Mouse (Mus musculus) midbrain, embryonic 13.5 days (tissue): ENCODE measurements around the gene Ifna13. TPM values are rescaled to one million over a fixed set of nuclear protein-coding genes. Genes with fewer than 3 reads are reported as not detected.
A peak's percentile ranks its signal among the peaks of the same experiment; 100 is the strongest.

Source experiments
- ATAC-seq: fragments of 200-750 bp; cut with Nextera tagmentation; 2 replicates; pipeline ENCODE4 v1.8.0; 2017; ENCODE audit warnings: mild to moderate bottlenecking, moderate TSS enrichment, moderate library complexity
- H3K27ac ChIP-seq: fragments of 300-500 bp; sonication (generic); 2 replicates; pipeline ENCODE4 v1.5.1; 2015; ENCODE audit warnings: inconsistent platforms, mild to moderate bottlenecking, moderate library complexity
- H3K27me3 ChIP-seq: fragments of 300-500 bp; sonication (generic); 2 replicates; pipeline ENCODE4 v1.6.1; 2015; ENCODE audit warnings: mild to moderate bottlenecking, inconsistent platforms
- H3K36me3 ChIP-seq: fragments of 300-500 bp; sonication (generic); 2 replicates; pipeline ENCODE4 v1.6.1; 2015; ENCODE audit warnings: mild to moderate bottlenecking, inconsistent platforms
- H3K4me1 ChIP-seq: fragments of 300-500 bp; sonication (generic); replicated peaks from 2 replicates; pipeline ENCODE4 v1.6.1; 2015; ENCODE audit warnings: inconsistent platforms
- H3K4me2 ChIP-seq: fragments of 300-500 bp; sonication (generic); replicated peaks from 2 replicates; pipeline ENCODE4 v1.6.1; 2015; ENCODE audit warnings: moderate library complexity, mild to moderate bottlenecking, inconsistent platforms
- H3K4me3 ChIP-seq: fragments of 300-500 bp; sonication (generic); replicated peaks from 2 replicates; pipeline ENCODE4 v1.5.1; 2015; ENCODE audit warnings: mild to moderate bottlenecking, inconsistent platforms
- H3K9ac ChIP-seq: fragments of 300-500 bp; sonication (generic); replicated peaks from 2 replicates; pipeline ENCODE4 v1.6.1; 2015; ENCODE audit warnings: mild to moderate bottlenecking, inconsistent platforms
- H3K9me3 ChIP-seq: fragments of 300-500 bp; sonication (generic); 2 replicates; pipeline ENCODE4 v1.6.1; 2016; ENCODE audit warnings: mild to moderate bottlenecking, inconsistent platforms
- WGBS: fragments of 180-500 bp; shearing (Covaris S2); methylation state at CpG from one replicate; pipeline ENCODE4 v1.1.7; 2015; 5-methylcytosine and 5-hydroxymethylcytosine counted together
- polyA plus RNA-seq: library from polyadenylated mRNA; unstranded; fragments of >200 nt; fragmentation: Nextera tagmentation; extraction: Ambion mirVana; gene quantifications from 2 replicates; pipeline ENCODE4 v1.2.1, GENCODE M21; 2015

The Ifna13 gene
- polyA plus RNA-seq, 1 experiment from 2014 or later, result not detected

DNA sequence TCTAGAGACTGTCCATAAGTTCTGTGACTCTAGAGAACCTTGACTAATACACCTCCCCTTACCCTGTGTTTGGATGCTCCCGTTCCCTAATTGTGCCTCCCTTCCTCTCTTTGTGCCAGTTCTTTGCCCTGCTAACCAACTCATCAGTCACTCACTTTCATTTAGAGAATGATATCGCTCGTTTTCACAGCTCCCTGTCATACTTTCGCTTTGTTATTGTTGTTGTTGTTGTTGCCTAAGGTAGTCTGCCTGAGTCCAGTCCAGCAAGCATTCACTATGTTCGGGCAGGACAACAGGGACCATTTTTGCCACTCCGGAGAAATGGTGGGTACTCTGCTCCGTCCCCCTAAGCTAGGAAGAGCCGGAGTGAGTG, 3.6 kb downstream of the Ifna13 start:
- H3K4me3 ChIP-seq, result peak overlapping the region; percentile 20; the same call in 1 of the 2 replicates
- ATAC-seq, result no peak
- WGBS, result 71% methylated on average over 8 of the region's 8 CpGs

DNA sequence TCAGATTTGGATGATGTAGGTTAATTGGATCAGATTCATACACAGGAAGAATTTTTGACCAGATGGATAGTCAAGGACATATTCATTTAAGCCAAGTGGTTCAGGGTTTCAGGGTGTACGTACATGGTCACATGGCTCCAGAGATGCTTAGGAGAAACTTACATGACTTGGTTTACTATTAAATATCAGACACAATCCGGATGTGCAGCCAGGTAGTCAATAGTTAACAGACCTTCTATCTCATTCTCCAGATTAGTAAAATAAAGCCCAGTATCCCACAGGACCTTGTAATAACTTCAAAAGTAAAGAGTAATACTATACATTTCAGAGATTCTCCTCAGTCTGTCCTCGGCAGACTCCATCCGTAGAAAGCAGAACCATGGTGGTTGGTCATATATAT, 9.9 kb downstream of the Ifna13 start, which contains the start of gene C87499:
Gene C87499 (minus strand): TSS at position 101 of the 400 bp plus-strand sequence.
- Histone ChIP-seq H3K27ac (no peak within 1 kb of the TSS), H3K4me2 (no peak within 1 kb of the TSS), H3K9ac (no peak within 1 kb of the TSS), H3K9me3 (no peaks in the 10 kb centered on the region), H3K27me3 (no peaks in the 10 kb centered on the region), H3K4me1 (no peaks in the 10 kb centered on the region), H3K4me3 (no peak within 1 kb of the TSS), H3K36me3 (no peaks in the 10 kb centered on the region)
- 93% methylated on average over 4 of the region's 4 CpGs for WGBS
- ATAC-seq, result no peak

More for the DNA sequence above, 3.6 kb downstream of the Ifna13 start:
- peak overlapping the region; percentile 30; the same call in 1 of the 2 replicates for H3K4me2 ChIP-seq
- H3K4me1 ChIP-seq, result no peaks in the 10 kb centered on the region
- no peak overlapping the region for H3K27ac ChIP-seq
- H3K27me3 ChIP-seq, result no peaks in the 10 kb centered on the region
- H3K9me3 ChIP-seq, result no peaks in the 10 kb centered on the region
- H3K36me3 ChIP-seq, result no peaks in the 10 kb centered on the region
- no peak overlapping the region for H3K9ac ChIP-seq

DNA sequence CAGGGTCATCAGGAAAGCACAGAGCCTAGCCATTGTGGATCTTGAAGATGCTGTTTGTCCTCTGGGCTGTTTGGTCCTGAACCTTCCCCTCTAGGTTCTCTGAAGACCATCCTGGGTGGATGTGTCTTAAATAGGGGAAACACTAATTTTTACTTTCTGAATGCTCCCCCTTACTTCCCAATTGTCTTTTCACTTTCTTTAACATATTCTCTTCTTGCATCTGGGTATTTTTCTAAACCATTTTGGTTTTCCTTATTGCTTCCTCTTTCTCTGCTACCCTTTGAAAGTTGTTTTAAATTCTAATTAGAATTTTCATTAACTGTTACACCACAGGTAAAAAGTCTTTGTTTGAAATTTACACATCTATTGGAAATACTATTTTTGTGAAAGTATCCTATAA, 41.0 kb downstream of the Ifna13 start, which contains the start of gene Ifna12:
Gene Ifna12 (minus strand): TSS at position 101 of the 400 bp plus-strand sequence.
- H3K4me2 ChIP-seq, result no peak within 1 kb of the TSS
- no peaks in the 10 kb centered on the region for H3K36me3 ChIP-seq
- H3K9ac ChIP-seq, result no peak within 1 kb of the TSS
- no peaks in the 10 kb centered on the region for H3K27me3 ChIP-seq
- no peak for ATAC-seq
- no peaks in the 10 kb centered on the region for H3K9me3 ChIP-seq
- H3K27ac ChIP-seq, result no peak within 1 kb of the TSS
- no peaks in the 10 kb centered on the region for H3K4me1 ChIP-seq
- no peak within 1 kb of the TSS for H3K4me3 ChIP-seq

Other genes starting within 250 kb of the Ifna13 start
- gene Hacd4, start 205.5 kb downstream of the Ifna13 start, polyA plus RNA-seq, result 3.1 and 3.4 TPM in 2 replicates
- not detected in 2 replicates for gene Ifnb1, start 121.7 kb downstream of the Ifna13 start, polyA plus RNA-seq
- gene Ifna15, start 86.2 kb downstream of the Ifna13 start, polyA plus RNA-seq, result not detected in 2 replicates
- gene Ifna14, start 72.7 kb downstream of the Ifna13 start, polyA plus RNA-seq, result not detected in 2 replicates
- gene Ifna9, start 52.1 kb downstream of the Ifna13 start, polyA plus RNA-seq, result not detected in 2 replicates
- not detected in 2 replicates for gene Ifna12, start 41.1 kb downstream of the Ifna13 start, polyA plus RNA-seq
- gene C87499, start 10.0 kb downstream of the Ifna13 start, polyA plus RNA-seq, result not detected in 2 replicates
- not detected in 2 replicates for gene Ifna16, start 32.5 kb upstream of the Ifna13 start, polyA plus RNA-seq
- not detected in 2 replicates for gene Ifna2, start 39.5 kb upstream of the Ifna13 start, polyA plus RNA-seq
- not detected in 2 replicates for gene Ifnab, start 46.9 kb upstream of the Ifna13 start, polyA plus RNA-seq
- gene Gm26566, start 77.3 kb upstream of the Ifna13 start, polyA plus RNA-seq, result 1.6 and 1.7 TPM in 2 replicates
- gene Klhl9, start 78.0 kb upstream of the Ifna13 start, polyA plus RNA-seq, result 132 and 146 TPM in 2 replicates
- gene Gm13271, start 110.4 kb upstream of the Ifna13 start, polyA plus RNA-seq, result not detected in 2 replicates
- gene Gm13283, start 115.7 kb upstream of the Ifna13 start, polyA plus RNA-seq, result not detected in 2 replicates
- gene Gm13290, start 129.4 kb upstream of the Ifna13 start, polyA plus RNA-seq, result not detected in 2 replicates
- gene Gm13289, start 132.5 kb upstream of the Ifna13 start, polyA plus RNA-seq, result not detected in 2 replicates
- not detected in 2 replicates for gene Gm13272, start 135.4 kb upstream of the Ifna13 start, polyA plus RNA-seq
- 0.22 TPM in 1 of 2 replicates, not detected in the other for gene Ifnz, start 137.7 kb upstream of the Ifna13 start, polyA plus RNA-seq
- gene Gm13276, start 141.2 kb upstream of the Ifna13 start, polyA plus RNA-seq, result not detected in 2 replicates
- not detected in 2 replicates for gene Gm13277, start 144.2 kb upstream of the Ifna13 start, polyA plus RNA-seq
- not detected in 2 replicates for gene Gm13278, start 147.1 kb upstream of the Ifna13 start, polyA plus RNA-seq
- not detected in 2 replicates for gene Gm13275, start 150.0 kb upstream of the Ifna13 start, polyA plus RNA-seq
- gene Gm13279, start 152.9 kb upstream of the Ifna13 start, polyA plus RNA-seq, result not detected in 2 replicates
- 0.19 and 0.28 TPM in 2 replicates for gene Gm13285, start 155.2 kb upstream of the Ifna13 start, polyA plus RNA-seq
- not detected in 2 replicates for gene Gm13287, start 158.8 kb upstream of the Ifna13 start, polyA plus RNA-seq
- not detected in 2 replicates for gene Gm13288, start 161.1 kb upstream of the Ifna13 start, polyA plus RNA-seq
- not detected in 2 replicates for gene Ifna7, start 171.8 kb upstream of the Ifna13 start, polyA plus RNA-seq
- not detected in 2 replicates for gene Ifna11, start 175.5 kb upstream of the Ifna13 start, polyA plus RNA-seq
- gene Ifna6, start 183.0 kb upstream of the Ifna13 start, polyA plus RNA-seq, result not detected in 2 replicates
- not detected in 2 replicates for gene Ifna5, start 191.1 kb upstream of the Ifna13 start, polyA plus RNA-seq
- gene Ifna4, start 197.4 kb upstream of the Ifna13 start, polyA plus RNA-seq, result not detected in 2 replicates
- not detected in 2 replicates for gene Ifna1, start 205.6 kb upstream of the Ifna13 start, polyA plus RNA-seq
- gene Ifne, start 235.7 kb upstream of the Ifna13 start, polyA plus RNA-seq, result not detected in 2 replicates